Mouse (Mus musculus): ENCODE results near the gene Cetn4.

Cetn4 gene

DNA sequence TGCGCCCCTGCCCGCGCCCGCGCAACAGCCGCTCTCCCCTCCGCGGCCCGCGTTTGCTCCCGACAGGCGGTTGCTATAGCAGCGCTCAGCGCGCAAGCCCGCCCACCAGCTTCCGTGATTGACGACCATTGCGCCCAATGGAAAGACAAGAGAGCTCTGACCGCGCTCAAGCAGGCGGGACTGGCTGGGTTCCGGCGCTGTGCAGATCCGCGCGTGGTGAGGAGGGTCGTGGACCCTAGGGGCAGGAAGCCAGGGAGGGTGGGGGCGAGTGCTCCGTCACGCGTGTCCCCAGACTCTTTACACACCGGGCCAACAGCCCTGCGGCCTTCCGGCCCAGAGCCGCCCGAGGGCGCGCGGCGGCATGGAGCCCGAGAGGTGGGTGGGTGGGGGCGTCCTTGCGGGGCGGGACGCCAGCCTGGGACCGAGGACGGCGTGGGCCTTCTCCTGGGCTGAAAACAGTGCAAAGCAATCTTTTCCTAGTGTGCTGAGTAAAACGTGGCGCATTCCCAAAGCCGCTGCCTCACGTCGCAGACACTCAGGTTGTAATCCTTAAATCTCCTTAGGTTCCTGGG, at the start of gene Cetn4, which contains the start of gene Bbs12:
Cetn4 (minus strand) TSS at position 339 of the 572 bp plus-strand sequence.
Bbs12 (plus strand) TSS at position 185 of the 572 bp plus-strand sequence.
- DNase-seq (ENCODE audit: low spot score in 2 of 2) = peak; percentile 94 to 99

DNA sequence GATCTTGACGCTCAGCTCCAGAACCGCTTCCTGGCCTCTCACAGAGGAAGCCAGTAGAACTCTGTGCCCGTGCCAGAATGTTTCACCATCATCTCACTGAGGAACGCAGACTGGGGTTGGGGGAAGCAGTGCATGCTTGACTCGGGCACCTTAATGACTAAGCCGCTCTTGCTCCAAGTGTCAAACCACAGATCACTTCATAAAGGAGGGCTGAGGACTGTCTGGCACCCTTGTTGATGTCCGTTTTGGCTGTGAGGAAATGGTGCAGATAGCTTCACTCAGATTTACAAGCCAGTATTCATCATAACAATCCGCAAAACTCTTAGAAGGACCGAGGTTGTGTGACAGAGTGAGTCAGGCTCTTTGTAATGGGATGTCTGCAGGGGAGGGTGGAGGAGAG, 48.2 kb upstream of the Cetn4 start:
- DNase-seq (ENCODE audit: low spot score in 2 of 2) = no peak

GRCm38 (mm10) chr3:37354737-37355136, 42.2 kb upstream of the Cetn4 start:
- no peak for DNase-seq (ENCODE audit: low spot score in 2 of 2)

- DNase-seq (ENCODE audit: low spot score in 2 of 2) = no peak
These were observed 41.5 kb upstream of the Cetn4 start for GRCm38 (mm10) chr3:37353951-37354481.

GRCm38 (mm10) chr3:37350386-37350785, 37.9 kb upstream of the Cetn4 start:
- no peak for DNase-seq (ENCODE audit: low spot score in 2 of 2)

GRCm38 (mm10) chr3:37349166-37349548, 36.6 kb upstream of the Cetn4 start:
- DNase-seq (ENCODE audit: low spot score in 2 of 2) = no peak

DNA sequence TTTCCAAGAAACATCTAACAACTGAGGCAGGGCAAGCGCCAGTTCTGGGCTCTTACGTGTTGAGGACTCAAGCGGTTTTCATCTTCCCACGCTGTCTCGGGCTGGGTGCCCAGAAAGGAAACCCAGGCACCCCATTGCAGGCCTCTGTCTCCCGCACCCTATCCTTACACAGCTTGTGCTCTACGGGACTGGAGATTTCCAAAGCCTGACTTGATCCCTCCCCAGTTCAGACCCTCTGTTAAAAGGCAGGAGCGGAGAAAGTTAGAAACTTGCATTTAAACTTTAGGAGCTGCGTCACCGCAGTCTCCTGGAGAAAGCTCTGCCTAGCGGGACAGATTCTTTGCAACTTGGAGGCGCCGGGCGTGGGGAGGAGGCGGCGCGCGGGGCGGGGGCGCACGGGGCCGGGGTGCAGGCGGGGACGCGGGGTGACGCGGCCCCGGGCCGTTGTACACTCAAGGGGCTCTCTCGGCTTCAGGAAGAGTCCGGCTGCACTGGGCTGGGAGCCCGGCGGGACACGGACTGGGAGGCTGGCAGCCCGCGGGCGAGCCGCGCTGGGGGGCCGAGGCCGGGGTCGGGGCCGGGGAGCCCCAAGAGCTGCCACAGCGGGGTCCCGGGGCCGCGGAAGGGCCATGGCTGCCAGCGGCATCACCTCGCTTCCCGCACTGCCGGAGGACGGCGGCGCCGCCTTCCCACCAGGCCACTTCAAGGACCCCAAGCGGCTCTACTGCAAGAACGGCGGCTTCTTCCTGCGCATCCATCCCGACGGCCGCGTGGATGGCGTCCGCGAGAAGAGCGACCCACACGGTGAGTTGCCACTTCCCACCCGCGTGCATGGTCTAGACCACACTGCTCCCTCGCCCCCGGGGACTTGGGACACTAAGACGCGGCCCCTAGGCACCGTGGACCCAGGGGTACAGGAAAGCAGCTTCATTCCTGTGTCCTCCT, 36.0 kb upstream of the Cetn4 start, which contains the start of gene Fgf2:
Fgf2 (plus strand) TSS at position 126 of the 945 bp plus-strand sequence.
- DNase-seq (ENCODE audit: low spot score in 2 of 2) = peak in 1 of 2 experiments; percentile 7

GRCm38 (mm10) chr3:37347671-37348070, 35.2 kb upstream of the Cetn4 start:
- no peak for DNase-seq (ENCODE audit: low spot score in 2 of 2)

- DNase-seq (ENCODE audit: low spot score in 2 of 2) = no peak
These were observed 30.3 kb upstream of the Cetn4 start for GRCm38 (mm10) chr3:37342811-37343210.

GRCm38 (mm10) chr3:37341110-37341509, 28.6 kb upstream of the Cetn4 start:
- peak in 1 of 2 experiments; percentile 16 for DNase-seq (ENCODE audit: low spot score in 2 of 2)

- no peak for DNase-seq (ENCODE audit: low spot score in 2 of 2)
These were observed 21.5 kb upstream of the Cetn4 start for GRCm38 (mm10) chr3:37334053-37334452.

GRCm38 (mm10) chr3:37331999-37332449, 19.5 kb upstream of the Cetn4 start:
- no peak for DNase-seq (ENCODE audit: low spot score in 2 of 2)

- no peak for DNase-seq (ENCODE audit: low spot score in 2 of 2)
These were observed 17.5 kb upstream of the Cetn4 start for GRCm38 (mm10) chr3:37329963-37330362.

- no peak for DNase-seq (ENCODE audit: low spot score in 2 of 2)
These were observed 16.0 kb upstream of the Cetn4 start for GRCm38 (mm10) chr3:37328489-37328888.

DNA sequence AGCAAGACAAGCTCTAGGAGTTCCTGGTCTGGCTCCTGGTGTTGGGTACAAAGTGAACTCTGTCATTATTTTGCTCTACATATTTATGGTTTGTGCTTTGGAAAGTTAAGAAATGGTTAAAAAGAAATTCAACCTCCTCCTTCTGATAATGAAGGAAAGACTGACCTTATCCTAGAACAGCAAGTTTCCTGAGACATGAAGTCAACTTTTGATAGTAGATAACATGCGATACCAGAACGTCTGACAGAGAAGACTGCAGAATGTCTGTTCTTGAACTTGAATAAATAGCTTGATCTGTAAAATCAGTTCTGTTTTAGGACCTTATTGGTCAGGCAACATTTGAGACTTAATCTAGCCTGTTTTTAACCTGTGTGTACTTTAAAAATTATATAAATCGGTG, 14.1 kb upstream of the Cetn4 start:
- no peak for DNase-seq (ENCODE audit: low spot score in 2 of 2)

DNA sequence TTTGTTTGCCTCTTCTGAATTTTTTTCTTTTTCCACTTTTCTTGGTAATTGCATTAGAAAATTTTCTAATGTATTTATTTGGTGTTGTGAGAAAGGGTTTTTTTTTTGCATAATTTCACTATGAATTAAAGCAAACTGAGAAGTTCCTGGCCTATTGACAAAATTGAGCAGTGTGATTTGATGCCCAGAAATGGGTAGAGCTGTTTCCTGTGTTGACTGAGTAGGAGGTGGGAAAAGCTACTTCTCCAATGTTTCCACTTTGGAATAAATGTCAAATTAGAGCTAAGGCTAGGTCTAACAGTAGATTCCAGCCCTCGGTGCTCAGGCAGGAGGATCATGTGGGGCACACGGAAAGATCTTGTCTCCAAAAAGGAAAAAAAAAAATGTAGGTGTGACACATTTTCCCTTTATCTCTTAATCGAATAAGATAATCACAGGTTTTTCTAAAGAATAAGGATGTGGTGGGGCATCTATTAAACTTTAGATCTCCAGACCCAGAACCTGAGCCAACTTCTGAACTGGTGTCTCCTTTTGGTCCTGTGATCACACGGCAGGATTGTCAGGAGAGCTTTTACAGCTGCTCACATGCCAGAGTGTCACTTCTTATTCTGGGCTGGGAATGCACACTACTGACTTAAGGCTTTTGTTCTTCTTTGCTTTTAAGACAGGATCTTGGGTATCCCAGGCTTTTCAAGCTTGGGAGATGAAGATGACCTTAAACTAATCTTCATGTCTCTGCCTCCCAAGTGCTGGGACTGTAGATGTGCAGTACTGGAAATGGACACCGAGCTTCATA, 13.0 kb upstream of the Cetn4 start:
- no peak for DNase-seq (ENCODE audit: low spot score in 2 of 2)

DNA sequence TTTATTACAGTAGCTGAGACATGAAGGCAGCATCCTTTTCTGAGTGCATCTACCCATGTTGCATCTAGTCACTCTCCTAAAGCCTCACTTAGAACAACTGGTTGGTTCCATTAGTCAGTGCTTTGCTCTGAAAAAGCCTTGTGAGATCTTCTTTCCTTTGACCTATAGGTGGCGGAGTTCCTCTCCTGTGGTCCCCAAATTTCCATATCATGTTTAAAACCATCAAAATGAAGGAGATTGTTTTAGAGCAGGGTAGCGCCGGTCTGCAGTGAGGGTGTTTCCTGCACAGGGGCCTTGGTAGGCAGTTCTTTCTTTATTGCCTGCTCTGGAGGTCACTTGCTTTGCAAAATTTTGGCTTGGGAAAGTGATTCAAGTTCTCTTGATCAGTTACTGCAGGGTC, 11.8 kb upstream of the Cetn4 start:
- DNase-seq (ENCODE audit: low spot score in 2 of 2) = peak in 1 of 2 experiments; percentile 12

DNA sequence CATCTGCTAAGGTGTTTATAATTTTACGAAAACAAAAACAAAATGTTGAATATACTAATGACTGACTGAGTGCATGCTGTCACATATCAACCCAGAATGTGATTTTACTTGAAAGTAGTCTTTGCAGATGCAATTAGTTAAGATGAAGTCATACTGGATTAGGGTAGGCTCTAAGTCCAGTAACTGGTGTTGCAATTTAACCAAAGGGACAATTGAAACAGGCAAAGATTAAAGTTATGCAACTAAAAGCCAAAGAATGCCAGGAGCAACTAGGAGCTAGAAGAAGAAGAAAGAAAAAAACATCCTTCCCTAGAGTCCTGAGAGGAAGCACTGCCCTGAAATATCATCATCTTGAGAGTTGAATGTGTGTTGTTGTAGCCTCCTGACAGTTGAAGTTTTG, 3.7 kb upstream of the Cetn4 start:
- no peak for DNase-seq (ENCODE audit: low spot score in 2 of 2)

DNA sequence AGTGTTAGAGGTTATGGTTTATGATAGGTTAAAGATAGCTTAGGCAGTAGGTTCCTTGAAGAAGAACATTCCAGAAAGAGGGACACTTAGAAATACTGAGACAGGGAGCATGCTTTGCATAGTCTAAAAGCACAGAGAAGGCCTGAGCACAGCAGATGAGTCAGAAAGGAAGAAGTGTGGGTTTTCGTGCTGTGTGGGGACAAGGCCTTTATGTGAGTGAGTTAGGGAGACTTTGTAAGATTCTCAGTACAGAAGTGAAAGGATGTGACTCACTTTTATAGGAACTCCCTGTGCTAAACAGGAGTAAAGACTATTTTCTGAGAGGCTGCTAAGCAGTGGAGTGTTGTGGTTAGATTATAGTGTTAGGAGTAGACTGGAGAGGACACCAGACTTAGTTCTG, 863 bp upstream of the Cetn4 start:
- DNase-seq (ENCODE audit: low spot score in 2 of 2) = no peak

DNA sequence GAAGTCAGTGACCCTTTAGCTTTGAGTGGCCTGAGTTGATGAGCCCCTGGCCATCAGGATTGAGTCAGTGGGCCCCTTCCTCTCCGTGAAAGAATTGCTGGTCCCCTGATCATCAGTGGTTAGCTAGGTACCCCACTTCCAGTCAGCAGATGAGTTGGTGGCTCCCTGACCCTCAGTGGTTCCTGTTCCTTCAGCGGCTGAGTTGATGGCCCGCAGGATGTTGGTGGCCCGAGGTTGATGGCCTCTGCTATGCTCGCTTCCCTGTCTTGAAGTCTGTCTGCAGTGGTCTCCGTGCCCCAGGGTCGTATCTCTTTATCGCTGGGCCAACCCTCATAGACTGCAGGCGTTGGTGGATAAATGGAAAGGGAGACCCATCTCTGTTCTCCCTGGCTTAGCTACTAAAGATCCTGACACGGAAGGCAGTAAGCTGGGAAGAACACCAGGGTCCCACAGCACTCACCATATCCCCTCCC, 575 bp downstream of the Cetn4 start:
- no peak for DNase-seq (ENCODE audit: low spot score in 2 of 2)

DNA sequence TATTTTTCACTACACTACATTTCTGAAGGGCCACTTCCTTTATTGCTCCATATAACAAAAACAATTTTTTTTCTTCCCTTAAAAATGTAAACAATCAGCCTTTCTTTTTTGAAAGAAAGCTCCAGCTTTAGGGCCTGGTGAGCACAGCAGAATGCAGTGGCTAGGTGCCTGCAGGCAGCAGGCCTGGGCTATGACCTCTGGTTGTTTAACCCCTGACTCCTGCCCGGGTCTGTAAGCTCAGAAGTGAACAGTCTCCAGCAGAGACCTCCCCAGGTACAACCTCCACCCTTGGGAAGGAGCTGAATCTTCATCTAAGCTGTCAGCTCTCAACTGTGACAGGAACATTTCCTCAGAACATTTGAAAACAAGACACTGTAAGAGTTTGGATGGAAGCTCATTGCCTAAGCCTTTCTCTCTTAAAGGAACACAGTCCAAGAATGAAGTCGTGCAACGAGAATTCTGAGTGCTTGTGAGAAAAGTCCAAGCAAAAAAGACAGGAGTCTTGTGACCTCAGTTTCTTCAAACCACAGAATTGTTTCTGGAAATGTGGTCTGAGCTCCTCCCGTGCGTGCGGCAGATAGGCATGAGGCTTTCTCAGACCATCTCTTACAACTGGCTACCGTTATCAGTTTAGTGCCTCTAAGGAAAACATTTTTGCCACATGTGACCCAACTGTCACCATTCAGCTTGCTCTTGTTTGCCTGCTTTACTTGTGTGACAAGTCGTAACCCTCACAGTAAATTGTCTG, 8.9 kb downstream of the Cetn4 start:
- DNase-seq (ENCODE audit: low spot score in 2 of 2) = no peak
